Mouse (Mus musculus) urinary bladder, postnatal 36 days (tissue): Measurements from ENCODE around the gene Pkd1l3.

Experiments used
- DNase-seq, 2 experiments: peaks; one replicate each; pipeline ENCODE4 v3.0.0; 2022; ENCODE audit warnings: low spot score in 2 of 2, mixed read lengths in 1 of 2

The Pkd1l3 gene

DNA sequence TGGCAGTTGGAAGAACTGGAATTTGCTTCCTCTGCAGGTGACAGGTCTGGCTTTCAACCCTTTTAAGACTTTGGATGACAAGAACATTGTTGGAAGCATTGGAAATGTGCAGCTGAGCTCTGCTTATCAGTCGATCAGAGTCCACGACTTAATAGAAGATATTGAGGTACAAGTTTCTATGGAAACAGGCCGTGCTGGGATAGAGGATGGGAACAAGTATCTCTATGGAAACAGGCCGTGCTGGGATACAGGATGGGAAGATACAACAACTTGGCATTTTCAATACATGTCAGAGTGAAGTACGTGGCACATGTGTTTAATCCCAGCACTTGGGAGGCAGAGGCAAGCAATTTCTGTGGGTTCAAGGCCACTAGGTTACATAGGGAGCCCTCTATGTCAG lies 18.2 kb downstream of the Pkd1l3 start:
- DNase-seq, result no peak

GRCm38 (mm10) chr8:109635146-109635545 lies 20.8 kb downstream of the Pkd1l3 start:
- DNase-seq, result no peak

DNA sequence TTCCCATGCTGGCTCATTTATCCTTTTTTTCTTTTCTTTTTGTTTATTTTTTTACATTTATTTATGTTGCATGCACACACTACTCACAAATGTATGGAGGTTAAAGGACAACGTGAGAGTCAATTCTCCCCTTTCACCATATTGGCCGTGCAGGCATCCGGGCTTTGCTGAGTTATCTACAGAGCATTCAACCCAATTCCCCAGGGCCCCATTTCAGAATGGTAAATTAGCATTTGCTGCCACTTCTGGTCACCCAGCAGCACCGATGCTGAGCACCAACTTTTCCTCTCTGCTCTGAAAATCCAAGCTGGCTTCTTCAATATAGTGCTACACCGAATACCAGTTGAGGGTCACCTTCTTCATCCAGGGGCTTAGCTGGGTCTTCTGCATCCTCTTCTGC lies 24.5 kb downstream of the Pkd1l3 start:
- DNase-seq, result no peak

DNA sequence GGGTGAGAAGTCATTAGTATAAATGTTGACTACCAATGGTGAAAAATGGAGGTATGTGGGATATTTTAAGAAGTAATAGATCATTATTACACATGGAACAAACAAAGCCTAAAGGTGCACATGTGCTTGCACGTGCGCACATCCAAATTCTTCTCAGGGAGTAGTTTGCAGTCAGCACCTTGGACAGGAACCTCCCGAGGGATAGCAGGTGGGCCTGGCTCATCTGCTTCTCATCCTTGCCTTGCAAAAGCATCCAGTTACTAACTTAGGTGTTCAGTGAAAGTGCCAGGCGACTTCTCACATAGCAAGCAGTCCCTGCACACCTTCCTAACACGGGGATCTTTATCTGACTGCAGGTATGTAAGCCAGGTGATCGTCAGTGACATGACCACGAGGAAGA lies 26.1 kb downstream of the Pkd1l3 start:
- DNase-seq, result no peak

DNA sequence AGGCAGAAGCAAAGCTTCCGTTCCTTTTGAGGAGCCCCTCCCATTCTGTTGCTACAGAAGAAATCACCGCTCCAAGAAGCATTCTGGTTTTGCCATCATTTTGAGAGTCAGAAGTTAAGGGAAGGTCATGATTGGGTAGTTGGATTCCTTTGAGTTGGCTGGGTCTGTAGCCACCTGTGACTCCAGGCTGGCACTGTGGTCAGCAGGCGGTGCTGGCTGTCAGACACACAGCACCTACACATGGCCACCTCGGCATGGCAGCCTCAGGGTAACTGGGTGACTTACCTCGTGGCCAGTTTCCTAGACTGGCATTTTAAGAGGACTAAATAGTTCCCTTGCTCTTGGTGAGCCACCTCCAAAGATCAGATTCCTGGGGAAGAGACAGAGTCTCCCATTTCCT lies 26.9 kb downstream of the Pkd1l3 start:
- DNase-seq, result no peak

- no peak for DNase-seq
Observed at GRCm38 (mm10) chr8:109647331-109647730, 33.0 kb downstream of the Pkd1l3 start.

DNA sequence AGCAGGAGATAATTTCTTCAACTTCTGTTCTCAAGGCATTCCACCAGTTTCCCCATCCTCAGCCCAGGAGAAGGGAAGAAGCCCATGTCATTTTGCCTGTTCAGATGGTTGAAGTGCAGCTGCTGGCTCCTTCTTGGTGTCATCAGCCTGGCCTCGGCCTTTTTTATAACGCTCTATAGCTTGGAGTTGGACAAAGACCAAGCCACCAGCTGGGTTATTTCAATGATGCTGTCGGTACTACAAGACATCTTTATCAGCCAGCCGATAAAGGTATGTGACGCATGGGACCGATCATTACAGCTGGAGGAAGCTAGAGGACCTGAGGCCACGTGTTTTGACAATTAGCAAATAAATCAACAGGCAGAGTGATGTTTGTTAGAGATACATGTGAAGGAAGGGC lies 34.2 kb downstream of the Pkd1l3 start:
- DNase-seq, result no peak

DNA sequence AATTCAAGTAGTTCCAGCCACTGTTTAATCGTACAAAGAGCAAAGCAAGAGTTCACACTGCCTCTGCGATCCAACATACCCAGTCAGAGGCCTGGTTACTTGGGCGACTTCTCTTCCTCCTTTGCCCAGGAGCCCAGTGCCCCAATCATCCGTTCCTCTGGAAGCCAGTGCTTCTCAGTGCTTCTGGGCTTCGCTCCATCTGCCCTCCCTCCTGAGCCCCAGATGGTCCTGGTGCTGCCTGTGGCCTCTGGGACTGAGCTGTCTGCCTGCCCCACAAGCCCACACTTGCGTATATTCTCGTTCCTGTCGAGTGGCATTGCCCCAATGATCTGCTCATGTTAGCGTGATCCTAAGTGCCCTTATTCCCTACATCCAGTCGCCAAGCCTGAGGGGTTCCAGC lies 36.5 kb downstream of the Pkd1l3 start:
- DNase-seq, result no peak

GRCm38 (mm10) chr8:109656860-109657259 lies 42.5 kb downstream of the Pkd1l3 start:
- no peak for DNase-seq

DNA sequence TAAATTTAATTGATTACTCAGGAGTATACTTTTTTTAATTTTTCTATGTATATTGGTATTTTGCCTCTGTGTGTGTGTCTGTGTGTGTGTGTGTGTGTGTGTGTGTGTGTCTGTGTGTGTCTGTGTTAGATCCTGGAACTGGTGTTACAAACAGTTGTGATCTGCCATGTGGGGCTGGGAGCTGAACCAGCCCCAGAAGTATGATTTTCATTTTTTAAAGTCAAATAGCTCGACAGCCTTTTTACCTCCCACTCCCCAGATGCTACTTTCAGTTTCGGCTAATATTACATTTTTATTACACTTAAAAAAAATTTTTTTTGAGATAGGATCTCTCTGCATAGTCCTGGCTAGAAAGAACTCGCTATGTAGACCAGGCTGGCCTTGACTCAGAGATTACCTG lies 48.0 kb downstream of the Pkd1l3 start:
- DNase-seq, result no peak

DNA sequence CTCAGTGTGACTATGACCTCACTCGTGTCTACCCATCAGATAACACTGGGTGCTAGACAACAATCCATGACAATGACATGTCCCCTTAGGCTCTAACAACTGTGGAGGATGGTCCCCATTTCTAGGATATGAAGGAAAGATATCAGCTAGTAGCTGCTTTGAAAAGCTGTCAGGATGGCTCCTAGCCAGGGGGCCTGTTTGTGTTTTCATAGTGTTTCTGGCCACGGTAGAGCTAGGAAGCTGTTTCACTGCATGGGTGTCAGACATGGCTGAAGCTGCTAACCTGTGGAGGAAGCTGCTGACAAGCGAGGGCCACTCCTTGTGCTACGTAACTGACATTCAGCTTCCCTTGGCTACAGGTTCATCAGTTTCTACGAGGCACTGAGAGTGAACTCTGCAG lies 52.3 kb downstream of the Pkd1l3 start:
- DNase-seq, result no peak

DNA sequence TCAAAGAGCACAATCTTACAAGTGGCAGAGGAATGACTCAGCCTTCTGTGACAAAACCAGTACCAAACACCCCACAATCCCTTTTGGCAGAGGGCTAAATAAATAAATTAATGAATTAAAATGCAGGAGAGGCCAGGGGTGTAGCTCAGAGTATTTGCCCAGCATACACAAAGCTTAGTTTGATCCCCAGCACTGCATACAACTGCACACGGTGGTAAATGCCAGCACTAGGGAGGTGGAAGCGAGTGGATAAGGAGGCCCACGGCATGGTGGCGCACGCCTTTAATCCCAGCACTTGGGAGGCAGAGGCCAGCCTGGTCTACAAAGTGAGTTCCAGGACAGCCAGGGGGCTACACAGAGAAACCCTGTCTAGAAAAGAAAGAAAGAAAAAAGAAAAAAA lies 58.3 kb downstream of the Pkd1l3 start:
- no peak for DNase-seq

DNA sequence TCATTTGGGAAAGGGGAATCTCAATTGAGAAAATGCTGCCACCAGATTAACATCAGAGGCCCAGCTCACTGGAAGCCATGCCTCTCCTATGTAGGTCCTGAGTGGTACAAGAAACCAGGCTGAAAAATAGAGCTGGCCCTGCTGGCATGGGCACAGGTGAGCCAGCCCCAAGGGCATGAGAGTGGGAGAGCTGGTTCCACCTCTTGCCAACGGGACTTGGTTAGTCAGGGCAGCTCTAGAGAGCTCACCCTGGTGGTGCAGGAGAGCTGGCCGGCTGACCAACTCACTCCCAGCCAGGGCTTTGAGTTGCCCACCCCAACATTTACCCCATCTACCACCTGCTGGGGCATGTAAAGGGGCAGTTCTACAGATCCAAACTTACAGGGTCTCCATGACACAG lies 59.3 kb downstream of the Pkd1l3 start:
- peak in 1 of 2 experiments; percentile 24 for DNase-seq

- DNase-seq, result no peak
Observed at GRCm38 (mm10) chr8:109675896-109676643, 61.8 kb downstream of the Pkd1l3 start.

DNA sequence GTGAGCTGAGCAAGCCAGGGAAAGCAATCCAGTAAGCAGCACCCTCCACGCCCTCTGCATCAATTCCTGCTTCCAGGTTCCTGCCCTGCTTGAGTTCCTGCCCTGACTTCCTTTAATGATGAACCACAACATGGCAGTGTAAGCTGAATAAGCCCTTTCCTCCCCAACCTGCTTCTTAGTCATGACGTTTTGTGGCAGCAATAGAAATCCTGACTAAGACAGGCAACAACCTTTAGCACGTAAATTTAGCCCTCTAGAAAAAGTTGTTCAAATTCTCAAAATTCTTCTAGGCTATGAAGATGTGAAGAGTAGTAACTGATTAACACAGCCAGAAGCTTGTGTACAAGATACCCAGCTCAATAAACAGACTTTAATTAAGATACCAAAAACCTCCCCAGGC lies 67.2 kb downstream of the Pkd1l3 start:
- DNase-seq, result no peak

DNA sequence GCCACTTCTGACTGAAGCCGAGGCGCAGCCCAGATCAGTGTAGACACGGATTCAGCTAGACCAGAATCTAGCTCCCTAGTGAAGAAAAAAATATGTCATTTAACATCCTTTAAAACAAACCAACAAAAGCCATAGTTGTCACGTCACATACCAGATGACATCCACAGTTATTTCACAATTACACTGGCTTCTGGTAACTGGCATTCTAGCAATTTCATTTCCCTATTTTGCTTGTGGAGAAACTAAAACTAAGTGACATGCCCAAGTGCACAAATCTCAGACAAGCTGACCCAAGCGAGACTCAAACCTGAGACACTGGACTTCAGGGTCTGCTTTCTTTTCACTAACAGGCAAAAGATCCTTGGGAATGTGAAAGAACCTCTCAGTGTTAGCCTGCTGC lies 67.8 kb downstream of the Pkd1l3 start:
- no peak for DNase-seq

DNA sequence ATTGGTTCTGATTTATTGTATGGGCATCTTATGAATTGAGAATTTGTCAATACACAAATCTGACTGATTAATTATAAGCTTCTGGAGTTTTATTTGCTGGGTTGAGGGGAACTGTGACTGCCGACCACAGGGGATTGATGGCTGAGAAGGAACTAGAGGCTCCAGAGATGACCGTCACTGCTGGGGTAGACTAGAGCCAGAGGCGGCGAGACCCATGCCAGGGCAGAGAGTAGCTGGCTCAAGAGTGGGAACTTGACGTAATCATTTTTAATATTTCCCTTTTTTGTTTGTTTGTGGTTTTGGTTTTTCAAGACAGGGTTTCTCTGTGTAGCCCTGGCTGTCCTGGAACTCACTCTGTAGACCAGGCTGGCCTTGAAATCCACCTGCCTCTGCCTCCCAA lies 72.9 kb downstream of the Pkd1l3 start:
- DNase-seq, result no peak

DNA sequence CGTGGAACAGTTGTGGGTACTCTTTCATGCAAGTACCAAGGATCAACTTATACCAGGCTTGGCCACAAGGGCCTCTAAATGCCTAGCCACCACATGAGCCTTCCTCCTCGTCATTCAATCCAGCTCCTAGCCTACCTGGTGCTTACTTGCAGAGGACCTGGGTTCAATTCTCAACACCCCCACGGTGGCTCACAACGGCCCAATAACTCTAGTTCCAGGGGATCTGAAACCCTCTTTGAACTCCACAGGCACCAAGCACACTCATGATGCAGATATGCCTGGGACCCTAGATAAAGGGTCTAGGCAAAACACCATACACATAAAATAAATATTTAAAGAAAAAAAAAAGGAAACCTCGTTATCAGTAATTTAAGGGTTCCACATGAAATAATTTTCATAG lies 77.5 kb downstream of the Pkd1l3 start:
- no peak for DNase-seq

DNA sequence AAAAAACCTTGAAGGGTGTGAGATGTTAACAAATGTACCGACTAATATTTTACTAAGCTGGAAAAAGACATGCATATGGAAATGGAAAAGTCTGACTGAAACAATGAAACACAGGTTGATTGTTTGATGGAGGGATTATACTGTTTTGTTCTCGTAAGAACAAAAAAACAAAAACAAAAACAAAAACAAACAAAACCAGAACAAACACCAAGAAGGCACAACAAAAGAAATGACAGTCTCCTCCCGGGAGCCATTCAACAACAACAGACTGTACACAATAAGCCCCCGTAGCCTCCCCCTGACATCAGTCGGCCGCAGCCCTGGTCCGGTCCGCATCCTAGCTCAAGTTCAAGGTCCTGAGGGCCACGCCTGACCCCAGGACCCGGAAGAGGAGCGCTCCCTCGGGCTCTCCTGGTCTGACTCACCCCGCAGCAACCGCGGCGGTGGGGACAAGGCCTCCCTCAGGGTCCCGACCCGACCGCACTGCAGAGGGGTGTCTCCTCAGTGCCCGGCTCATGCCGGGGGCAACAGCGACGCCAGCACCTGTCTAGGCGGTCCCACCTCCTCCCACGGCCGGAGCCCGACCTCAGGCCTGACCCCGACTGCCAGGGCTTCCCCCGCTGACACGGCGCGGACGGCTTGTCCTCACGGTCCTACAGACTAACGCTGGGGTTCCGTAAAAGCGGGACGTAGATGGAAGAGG lies 78.3 kb downstream of the Pkd1l3 start:
- no peak for DNase-seq

GRCm38 (mm10) chr8:109693146-109693900 lies 79.0 kb downstream of the Pkd1l3 start, which contains the start of gene Ist1:
TSS of gene Ist1 (minus strand) at chr8:109693260.
- DNase-seq, result peak; percentile 97 to 99

- DNase-seq, result no peak
Observed at GRCm38 (mm10) chr8:109694154-109694553, 79.8 kb downstream of the Pkd1l3 start.

DNA sequence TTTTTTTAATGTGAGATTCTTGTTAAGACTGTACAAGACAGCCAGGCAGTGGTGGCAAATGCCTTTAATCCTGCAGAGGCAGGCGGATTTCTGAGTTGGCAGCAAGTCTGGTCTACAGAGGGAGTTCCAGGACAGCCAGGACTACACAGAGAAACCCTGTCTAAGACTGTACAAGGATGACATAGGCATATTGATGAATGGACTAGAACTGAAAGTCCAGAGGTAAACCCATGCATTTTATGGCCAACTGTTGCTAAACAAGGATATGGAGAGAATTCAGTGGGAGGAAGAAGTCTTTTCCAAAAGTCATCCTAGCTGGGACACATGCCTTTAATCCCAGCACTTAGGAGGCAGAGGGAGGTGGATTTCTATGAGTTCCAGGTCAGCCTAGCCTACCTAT lies 83.4 kb downstream of the Pkd1l3 start:
- no peak for DNase-seq

DNA sequence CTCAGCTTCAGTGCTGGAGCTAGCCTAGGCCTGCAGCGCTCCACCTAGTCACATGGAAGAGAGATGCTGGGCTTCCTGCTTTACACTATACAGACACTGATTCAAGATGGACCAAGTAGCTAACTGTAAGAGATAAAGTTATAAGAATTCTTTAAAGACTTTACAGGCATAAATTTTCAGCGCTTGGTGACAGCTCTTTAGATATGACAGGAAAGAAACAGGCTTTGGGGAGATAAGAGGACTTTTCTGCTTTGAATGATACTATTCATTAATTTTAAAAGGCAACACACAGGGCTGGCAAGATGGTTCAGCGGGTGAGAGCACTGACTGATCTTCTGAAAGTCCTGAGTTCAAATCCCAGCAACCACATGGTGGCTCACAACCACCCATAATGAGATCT lies 84.2 kb downstream of the Pkd1l3 start:
- DNase-seq, result no peak
